Mouse (Mus musculus) liver, adult 2 months (tissue): ENCODE data around the gene Nptxr. TPM values are rescaled to one million over a fixed set of nuclear protein-coding genes. Genes with fewer than 3 reads are reported as not detected.

Experiments
- DNase-seq: peaks from one replicate; pipeline ENCODE4 v3.0.0-alpha.2; 2011; ENCODE audit warnings: low read depth, low spot score; ENCODE audit errors: extremely low read depth
- H3K27ac ChIP-seq: fragments of 200-500 bp; replicated peaks from 2 replicates; pipeline ENCODE4 v1.5.1; 2012; ENCODE audit warnings: low read depth, mild to moderate bottlenecking, control low read depth, inconsistent platforms, low read length; ENCODE audit not compliant: insufficient read depth
- H3K27me3 ChIP-seq: fragments of 200-500 bp; 2 replicates; pipeline ENCODE4 v1.6.1; 2012; ENCODE audit warnings: mild to moderate bottlenecking, moderate library complexity, low read length, inconsistent platforms; ENCODE audit not compliant: control insufficient read depth, insufficient read depth
- H3K36me3 ChIP-seq: fragments of 200-500 bp; 2 replicates; pipeline ENCODE4 v1.6.1; 2012; ENCODE audit warnings: low read length, inconsistent platforms; ENCODE audit not compliant: control insufficient read depth, insufficient read depth
- H3K4me1 ChIP-seq: fragments of 200-500 bp; 2 replicates; pipeline ENCODE4 v1.6.1; 2011; ENCODE audit warnings: low read length; ENCODE audit not compliant: control insufficient read depth, insufficient read depth
- H3K4me3 ChIP-seq: fragments of 200-500 bp; 2 replicates; pipeline ENCODE4 v1.5.1; 2011; ENCODE audit warnings: low read depth, mild to moderate bottlenecking, control low read depth, low read length, moderate library complexity; ENCODE audit not compliant: insufficient read depth
- H3K79me2 ChIP-seq: fragments of 200-500 bp; 2 replicates; pipeline ENCODE4 v1.6.1; 2012; ENCODE audit warnings: inconsistent platforms, mild to moderate bottlenecking, low read length, moderate library complexity; ENCODE audit not compliant: control insufficient read depth, insufficient read depth
- H3K9ac ChIP-seq: fragments of 200-500 bp; 2 replicates; pipeline ENCODE4 v1.6.1; 2012; ENCODE audit warnings: low read depth, mild to moderate bottlenecking, control low read depth, inconsistent platforms, low read length
- CTCF ChIP-seq: fragments of 200-500 bp; IDR thresholded peaks from 2 replicates; pipeline ENCODE4 v1.5.1; 2011; ENCODE audit warnings: low read depth, low read length, control low read depth
- POLR2A ChIP-seq: fragments of 200-500 bp; IDR thresholded peaks from 2 replicates; pipeline ENCODE4 v1.6.1; 2011; ENCODE audit warnings: low read length, control low read depth; ENCODE audit not compliant: insufficient read depth; ENCODE audit errors: extremely low read depth
- WGBS: fragments of 180-500 bp; shearing (Covaris S2); methylation state at CpG from one replicate; pipeline ENCODE4 v1.1.7; 2018; 5-methylcytosine and 5-hydroxymethylcytosine counted together
- polyA plus RNA-seq: library from polyadenylated mRNA; depleted of rRNA; stranded (reverse); fragments of >200 nt; gene quantifications from 2 replicates; pipeline ENCODE4 v1.2.3, GENCODE M21; 2012
- total RNA-seq: library from RNA; depleted of rRNA; stranded (reverse); fragments of >200 nt; gene quantifications from 2 replicates; pipeline ENCODE4 v1.2.3, GENCODE M21; 2014

Gene Nptxr
- total and polyA plus RNA-seq, 2 experiments: 0.09 to 0.11 TPM

- DNase-seq: no peak
- H3K4me3 ChIP-seq: no peak overlapping the region
- H3K4me1 ChIP-seq: no peaks in the 10 kb centered on the region
- H3K36me3 ChIP-seq: no peaks in the 10 kb centered on the region
- H3K79me2 ChIP-seq: no peaks in the 10 kb centered on the region
- WGBS: 81% methylated on average over 5 of the region's 5 CpGs
- no peak overlapping the region for H3K27ac ChIP-seq
- no peak overlapping the region for H3K9ac ChIP-seq
- 0 out of 2 replicates have a peak, but pooled peaks cover 3% of the 10 kb centered on the region for H3K27me3 ChIP-seq
- no peak for TF ChIP-seq CTCF
- no peak for TF ChIP-seq POLR2A
Measured at GRCm38 (mm10) chr15:79829431-79829830, 24.9 kb upstream of the Nptxr start.

- Histone ChIP-seq H3K4me3 (no peak overlapping the region), H3K27ac (no peak overlapping the region), H3K36me3 (no peaks in the 10 kb centered on the region), H3K4me1 (no peaks in the 10 kb centered on the region), H3K9ac (no peak overlapping the region), H3K79me2 (no peaks in the 10 kb centered on the region), H3K27me3 (0 out of 2 replicates have a peak, but pooled peaks cover under 1% of the 10 kb centered on the region)
- DNase-seq: no peak
- TF ChIP-seq POLR2A (no peak), CTCF (no peak; the same call in 1 of the 2 replicates)
- WGBS: 59% methylated on average over 46 of the region's 46 CpGs
Measured at GRCm38 (mm10) chr15:79828366-79829035, 23.9 kb upstream of the Nptxr start.

GRCm38 (mm10) chr15:79827778-79828210 lies 23.2 kb upstream of the Nptxr start:
- TF ChIP-seq CTCF (no peak), POLR2A (no peak)
- Histone ChIP-seq H3K9ac (no peak overlapping the region), H3K79me2 (no peaks in the 10 kb centered on the region), H3K36me3 (no peaks in the 10 kb centered on the region), H3K27ac (no peak overlapping the region), H3K4me3 (no peak overlapping the region), H3K4me1 (no peaks in the 10 kb centered on the region), H3K27me3 (no peaks in the 10 kb centered on the region)
- no peak for DNase-seq
- 95% methylated on average over 11 of the region's 11 CpGs for WGBS

- H3K9ac ChIP-seq: no peak overlapping the region
- WGBS: 90% methylated on average over 14 of the region's 14 CpGs
- H3K27ac ChIP-seq: no peak overlapping the region
- no peaks in the 10 kb centered on the region for H3K27me3 ChIP-seq
- H3K36me3 ChIP-seq: no peaks in the 10 kb centered on the region
- TF ChIP-seq POLR2A (no peak), CTCF (no peak)
- no peak for DNase-seq
- no peaks in the 10 kb centered on the region for H3K79me2 ChIP-seq
- H3K4me3 ChIP-seq: no peak overlapping the region
- H3K4me1 ChIP-seq: no peaks in the 10 kb centered on the region
Measured at GRCm38 (mm10) chr15:79827061-79827777, 22.7 kb upstream of the Nptxr start.

GRCm38 (mm10) chr15:79826221-79826935 lies 21.8 kb upstream of the Nptxr start:
- H3K27me3 ChIP-seq: no peaks in the 10 kb centered on the region
- TF ChIP-seq CTCF: no peak
- no peak for TF ChIP-seq POLR2A
- H3K4me1 ChIP-seq: no peaks in the 10 kb centered on the region
- H3K27ac ChIP-seq: no peak overlapping the region
- no peaks in the 10 kb centered on the region for H3K36me3 ChIP-seq
- no peak overlapping the region for H3K4me3 ChIP-seq
- WGBS: 91% methylated on average over 9 of the region's 9 CpGs
- no peak overlapping the region for H3K9ac ChIP-seq
- DNase-seq: no peak
- H3K79me2 ChIP-seq: no peaks in the 10 kb centered on the region
